Mouse (Mus musculus) bone marrow macrophage, adult 2 months (primary cell): ENCODE measurements around the gene Mrgpre.

Source experiments
- CTCF ChIP-seq: IDR thresholded peaks from 2 replicates; pipeline ENCODE4 v1.5.1; 2012; ENCODE audit warnings: low read depth, mild to moderate bottlenecking, low read length, moderate library complexity
- POLR2A ChIP-seq: IDR thresholded peaks from 2 replicates; pipeline ENCODE4 v1.6.1; 2012; ENCODE audit warnings: mild to moderate bottlenecking, low read depth, low read length, borderline replicate concordance

DNA sequence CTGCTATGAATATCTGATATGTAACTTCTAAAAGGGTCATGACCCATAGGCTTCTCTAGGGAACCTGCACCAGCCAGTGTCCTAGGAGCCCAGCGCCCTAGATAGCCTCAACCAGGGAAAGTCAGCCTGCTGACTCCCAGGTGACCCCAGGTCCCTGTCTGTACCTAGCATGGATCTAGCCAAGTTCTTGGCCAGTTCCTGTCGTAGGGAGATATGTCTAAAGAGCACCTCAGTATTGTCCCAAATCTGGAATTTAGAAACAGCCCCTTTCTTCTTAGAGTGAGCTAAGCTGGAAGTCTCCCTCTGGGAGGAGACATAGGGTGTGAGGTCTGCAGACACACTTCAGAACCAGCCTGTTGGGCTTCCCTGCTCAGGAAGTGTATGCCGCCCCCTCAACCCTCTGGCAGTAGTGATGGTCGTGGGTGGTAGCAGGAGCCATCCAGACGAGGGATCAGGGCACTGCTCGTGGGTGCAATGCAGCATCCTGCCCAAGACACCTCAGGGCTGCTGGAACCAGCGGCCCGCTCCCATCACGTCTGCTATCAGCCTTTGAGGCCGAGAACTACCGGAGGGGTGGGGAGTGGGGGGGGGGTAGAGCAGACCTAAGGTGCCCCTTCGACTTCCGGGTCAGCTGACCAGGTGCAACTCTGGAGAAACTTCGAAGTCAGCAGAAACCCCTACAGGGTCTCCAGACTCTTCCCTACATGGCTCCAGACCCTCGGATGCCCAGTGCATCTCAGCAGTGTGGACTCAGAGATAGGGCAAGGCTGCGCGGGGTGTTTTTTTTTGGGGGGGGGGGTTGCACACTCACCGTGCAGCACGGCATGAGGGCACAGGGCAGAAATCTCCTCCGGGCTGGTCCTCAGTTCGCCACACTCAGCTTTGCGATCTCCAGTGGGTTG, 27.9 kb downstream of the Mrgpre start, which contains the start of gene Osbpl5:
- TF ChIP-seq CTCF, result no peak
- no peak for TF ChIP-seq POLR2A
